Mouse (Mus musculus): ENCODE measurements around the gene Flywch1.

The Flywch1 gene

GRCm38 (mm10) chr17:23721886-23722285 lies 49.5 kb downstream of the Flywch1 start:
- intact Hi-C loops (cut with DNase I) = no loop called here

- intact Hi-C loops (cut with DNase I) = no loop called here
Observed at GRCm38 (mm10) chr17:23719455-23719854, 51.9 kb downstream of the Flywch1 start.

GRCm38 (mm10) chr17:23717003-23717402 lies 54.4 kb downstream of the Flywch1 start:
- intact Hi-C loops (cut with DNase I) = no loop called here

- intact Hi-C loops (cut with DNase I) = no loop called here
Observed at GRCm38 (mm10) chr17:23706212-23706611, 65.2 kb downstream of the Flywch1 start.

DNA sequence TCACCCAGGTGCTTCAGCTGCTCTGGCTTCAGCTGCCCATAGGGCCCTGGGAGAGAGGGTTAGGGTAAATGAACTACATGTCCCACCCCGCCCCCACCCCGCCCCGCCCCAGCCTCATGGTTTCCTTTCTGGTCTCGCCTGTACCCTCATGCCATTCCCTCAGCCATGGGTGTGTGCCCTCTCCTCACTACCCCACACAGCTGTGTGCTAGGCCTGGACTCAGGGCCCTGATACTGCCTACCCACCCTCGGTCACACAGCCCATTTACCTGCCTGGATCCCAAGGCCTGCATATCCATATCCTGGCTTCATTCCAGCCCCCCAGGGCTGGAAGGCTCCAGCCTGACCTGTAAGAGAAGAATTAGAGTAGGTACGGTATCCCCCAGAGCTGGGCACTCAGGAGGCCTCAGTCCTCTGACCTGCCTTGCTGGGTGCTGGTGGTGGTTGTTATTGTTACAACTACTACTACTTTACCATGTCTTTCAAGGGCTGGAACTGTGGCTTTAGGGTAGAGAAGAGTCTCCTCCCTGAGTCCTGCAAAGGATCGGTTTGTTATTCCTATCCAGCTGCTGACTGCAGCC lies 65.8 kb downstream of the Flywch1 start:
- intact Hi-C loops (cut with DNase I) = loop anchor here (2.0 kb wide), 1 partner anchor 133 kb away; no protein-coding TSS in a partner anchor

DNA sequence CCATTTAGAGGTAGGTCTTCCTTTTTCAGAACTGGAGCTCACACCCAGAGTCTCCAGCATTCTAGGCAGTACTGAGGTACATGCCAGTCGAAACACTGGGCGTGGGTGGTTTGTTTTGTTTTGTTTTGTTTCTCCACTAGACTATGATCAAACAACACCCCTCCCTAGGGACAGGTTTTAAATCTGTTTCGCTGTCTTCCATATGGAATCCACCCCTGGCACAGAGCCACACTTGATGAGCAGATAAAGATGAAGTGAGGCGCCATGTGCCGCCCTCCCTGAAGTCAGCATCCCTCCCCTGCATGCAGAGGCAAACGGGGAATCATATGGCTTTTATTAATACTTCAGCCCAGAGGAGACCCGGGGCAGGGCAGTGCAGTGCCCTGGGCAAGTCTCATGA lies 66.7 kb downstream of the Flywch1 start:
- intact Hi-C loops (cut with DNase I) = loop anchor here (2.0 to 5.0 kb wide), 2 partner anchors 42 to 132 kb away; partner anchors contain the start of gene Bicdl2

GRCm38 (mm10) chr17:23703301-23703700 lies 68.1 kb downstream of the Flywch1 start:
- intact Hi-C loops (cut with DNase I) = loop anchor here (5.0 kb wide), 1 partner anchor 41 kb away; the partner anchor contains the start of gene Bicdl2
